Mouse (Mus musculus) small intestine, adult 2 months (tissue): ENCODE measurements around the gene Prlh. TPM values are rescaled to one million over a fixed set of nuclear protein-coding genes. Genes with fewer than 3 reads are reported as not detected.

ENCODE experiments used
- H3K27ac ChIP-seq: fragments of 200-500 bp; 2 replicates; pipeline ENCODE4 v1.5.1; 2012; ENCODE audit warnings: low read depth, low read length, control low read depth, inconsistent platforms; ENCODE audit not compliant: insufficient read depth
- H3K27me3 ChIP-seq: fragments of 200-500 bp; 2 replicates; pipeline ENCODE4 v1.6.1; 2012; ENCODE audit warnings: mild to moderate bottlenecking, moderate library complexity, low read length, inconsistent platforms; ENCODE audit not compliant: control insufficient read depth, insufficient read depth
- H3K36me3 ChIP-seq: fragments of 200-500 bp; 2 replicates; pipeline ENCODE4 v1.6.1; 2012; ENCODE audit warnings: mild to moderate bottlenecking, low read length, control low read depth, inconsistent platforms; ENCODE audit not compliant: control insufficient read depth, insufficient read depth
- H3K4me1 ChIP-seq: fragments of 200-500 bp; 2 replicates; pipeline ENCODE4 v1.6.1; 2012; ENCODE audit warnings: low read length, inconsistent platforms, mixed read lengths; ENCODE audit not compliant: control insufficient read depth, insufficient read depth, insufficient read length
- H3K4me3 ChIP-seq: fragments of 200-500 bp; 2 replicates; pipeline ENCODE4 v1.5.1; 2012; ENCODE audit warnings: low read depth, mild to moderate bottlenecking, control low read depth, inconsistent platforms, low read length, moderate library complexity
- CTCF ChIP-seq: fragments of 200-500 bp; IDR thresholded peaks from 2 replicates; pipeline ENCODE4 v1.5.1; 2012; ENCODE audit warnings: low read depth, mild to moderate bottlenecking, control low read depth, inconsistent platforms, low read length, moderate library complexity, mixed read lengths; ENCODE audit not compliant: insufficient replicate concordance, insufficient read length; ENCODE audit errors: extremely low read depth
- POLR2A ChIP-seq: fragments of 200-500 bp; IDR thresholded peaks from 2 replicates; pipeline ENCODE4 v1.6.1; 2012; ENCODE audit warnings: low read depth, mild to moderate bottlenecking, control low read depth, inconsistent platforms, low read length, moderate library complexity
- WGBS: fragments of 180-500 bp; shearing (Covaris S2); methylation state at CpG from one replicate; pipeline ENCODE4 v1.1.7; 2018; 5-methylcytosine and 5-hydroxymethylcytosine counted together
- polyA plus RNA-seq: library from polyadenylated mRNA; depleted of rRNA; stranded (reverse); fragments of >200 nt; gene quantifications from 2 replicates; pipeline ENCODE4 v1.2.3, GENCODE M21; 2012; rRNA removed

Gene Prlh
- polyA plus RNA-seq, 1 experiment = not detected

- no peaks in the 10 kb centered on the region for H3K36me3 ChIP-seq
- TF ChIP-seq CTCF = no peak
- no peak for TF ChIP-seq POLR2A
- peaks cover 9% of the 10 kb centered on the region for H3K27me3 ChIP-seq
- no peak overlapping the region for H3K27ac ChIP-seq
- WGBS = 80% methylated on average over 3 of the region's 3 CpGs
- peaks cover 8% of the 10 kb centered on the region; the same call in 1 of the 2 replicates for H3K4me1 ChIP-seq
- no peak overlapping the region for H3K4me3 ChIP-seq
These were observed 49.1 kb downstream of the Prlh start for GRCm38 (mm10) chr1:91001871-91002539.

DNA sequence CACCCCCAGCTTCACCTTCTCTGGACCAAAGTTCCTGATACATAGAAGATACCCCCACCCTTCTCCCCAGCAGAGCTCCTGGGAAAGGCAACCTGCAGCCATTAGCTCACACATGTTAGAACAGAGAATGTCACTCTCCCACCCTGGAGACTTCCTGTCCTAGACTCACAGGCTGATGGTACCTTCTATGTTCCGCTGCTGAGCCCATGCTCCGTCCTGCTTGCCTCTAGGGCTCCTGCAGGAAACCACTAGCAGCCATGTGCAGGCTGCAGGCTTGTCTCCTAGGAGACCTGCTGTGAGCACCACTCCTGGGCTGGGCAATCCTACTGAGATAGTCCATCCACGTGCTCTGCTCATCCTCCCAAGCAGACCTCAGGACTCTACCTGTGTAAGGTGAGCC lies 49.7 kb downstream of the Prlh start:
- H3K36me3 ChIP-seq = no peaks in the 10 kb centered on the region
- H3K27ac ChIP-seq = no peak overlapping the region
- 69% methylated on average over 3 of the region's 3 CpGs for WGBS
- H3K4me1 ChIP-seq = peaks cover 8% of the 10 kb centered on the region; the same call in 1 of the 2 replicates
- TF ChIP-seq POLR2A = no peak
- no peak for TF ChIP-seq CTCF
- peaks cover 9% of the 10 kb centered on the region for H3K27me3 ChIP-seq
- H3K4me3 ChIP-seq = no peak overlapping the region

Other genes starting within 250 kb of the Prlh start
- gene Col6a3, start 109.1 kb upstream of the Prlh start, polyA plus RNA-seq = 11.5 and 19.2 TPM in 2 replicates
- gene Mlph, start 38.0 kb upstream of the Prlh start, polyA plus RNA-seq = 17.6 and 25.8 TPM in 2 replicates
- gene Rab17, start 16.6 kb downstream of the Prlh start, polyA plus RNA-seq = 16.3 and 42.5 TPM in 2 replicates
- 6.3 and 9.5 TPM in 2 replicates for gene Lrrfip1, start 45.6 kb downstream of the Prlh start, polyA plus RNA-seq
- not detected in 2 replicates for gene Rbm44, start 192.0 kb downstream of the Prlh start, polyA plus RNA-seq
- 12.1 and 23.5 TPM in 2 replicates for gene Ramp1, start 226.7 kb downstream of the Prlh start, polyA plus RNA-seq